Mouse (Mus musculus): ENCODE measurements around the gene Me3. TPM values are rescaled to one million over a fixed set of nuclear protein-coding genes. Genes with fewer than 3 reads are reported as not detected.

Me3 gene
- polyA plus RNA-seq, 1 experiment from 2014 or later: 2.2 TPM

GRCm38 (mm10) chr7:89798358-89799020, 166.3 kb downstream of the Me3 start:
- H3K9me3 ChIP-seq (ENCODE audit: control insufficient read depth, low read depth, low read length): no peaks in the 10 kb centered on the region
- H3K4me1 ChIP-seq (ENCODE audit: control insufficient read depth, insufficient read depth, low read length): 0 out of 2 replicates have a peak, but pooled peaks cover 6% of the 10 kb centered on the region
- no peaks in the 10 kb centered on the region for H3K27me3 ChIP-seq (ENCODE audit: control insufficient read depth, insufficient read depth, low read length)
- no peak overlapping the region for H3K9ac ChIP-seq (replicated peaks; ENCODE audit: low read depth, low read length)
- WGBS: 55% methylated on average over 8 of the region's 8 CpGs
- no peak overlapping the region for H3K27ac ChIP-seq (ENCODE audit: low read length)
- no peak for ATAC-seq (ENCODE audit: insufficient number of reproducible peaks, insufficient read depth, low FRiP score, low read depth)
- H3K4me2 ChIP-seq (replicated peaks; ENCODE audit: low read depth, low read length): no peak overlapping the region
- no peak overlapping the region for H3K4me3 ChIP-seq (ENCODE audit: low read depth, low read length)
- H3K36me3 ChIP-seq (ENCODE audit: control insufficient read depth, insufficient read depth, low read length): no peaks in the 10 kb centered on the region

- H3K27me3 ChIP-seq (ENCODE audit: control insufficient read depth, insufficient read depth, low read length): no peaks in the 10 kb centered on the region
- no peaks in the 10 kb centered on the region for H3K36me3 ChIP-seq (ENCODE audit: control insufficient read depth, insufficient read depth, low read length)
- H3K4me2 ChIP-seq (replicated peaks; ENCODE audit: low read depth, low read length): no peak overlapping the region
- ATAC-seq (ENCODE audit: insufficient number of reproducible peaks, insufficient read depth, low FRiP score, low read depth): no peak
- no peak overlapping the region for H3K4me3 ChIP-seq (ENCODE audit: low read depth, low read length)
- H3K4me1 ChIP-seq (ENCODE audit: control insufficient read depth, insufficient read depth, low read length): no peaks in the 10 kb centered on the region
- WGBS: 56% methylated on average over 3 of the region's 3 CpGs
- H3K27ac ChIP-seq (ENCODE audit: low read length): no peak overlapping the region
- no peak overlapping the region for H3K9ac ChIP-seq (replicated peaks; ENCODE audit: low read depth, low read length)
- H3K9me3 ChIP-seq (ENCODE audit: control insufficient read depth, low read depth, low read length): no peaks in the 10 kb centered on the region
Measured at GRCm38 (mm10) chr7:89802447-89802846, 170.3 kb downstream of the Me3 start.

- WGBS: 79% methylated on average over 4 of the region's 4 CpGs
Measured at GRCm38 (mm10) chr7:89803966-89804365, 171.8 kb downstream of the Me3 start.

GRCm38 (mm10) chr7:89809400-89809799, 177.2 kb downstream of the Me3 start:
- Histone ChIP-seq H3K9me3 (ENCODE audit: control insufficient read depth, low read depth, low read length) (no peaks in the 10 kb centered on the region), H3K4me2 (replicated peaks; ENCODE audit: low read depth, low read length) (no peak overlapping the region), H3K36me3 (ENCODE audit: control insufficient read depth, insufficient read depth, low read length) (no peaks in the 10 kb centered on the region), H3K27ac (ENCODE audit: low read length) (no peak overlapping the region), H3K27me3 (ENCODE audit: control insufficient read depth, insufficient read depth, low read length) (no peaks in the 10 kb centered on the region), H3K4me1 (ENCODE audit: control insufficient read depth, insufficient read depth, low read length) (no peaks in the 10 kb centered on the region), H3K9ac (replicated peaks; ENCODE audit: low read depth, low read length) (no peak overlapping the region), H3K4me3 (ENCODE audit: low read depth, low read length) (no peak overlapping the region)
- 48% methylated on average over 2 of the region's 2 CpGs for WGBS
- ATAC-seq (ENCODE audit: insufficient number of reproducible peaks, insufficient read depth, low FRiP score, low read depth): no peak

More at GRCm38 (mm10) chr7:89803966-89804365, 171.8 kb downstream of the Me3 start:
- Histone ChIP-seq H3K9me3 (ENCODE audit: control insufficient read depth, low read depth, low read length) (no peaks in the 10 kb centered on the region), H3K27me3 (ENCODE audit: control insufficient read depth, insufficient read depth, low read length) (no peaks in the 10 kb centered on the region), H3K9ac (replicated peaks; ENCODE audit: low read depth, low read length) (no peak overlapping the region), H3K4me3 (ENCODE audit: low read depth, low read length) (no peak overlapping the region), H3K36me3 (ENCODE audit: control insufficient read depth, insufficient read depth, low read length) (no peaks in the 10 kb centered on the region), H3K4me2 (replicated peaks; ENCODE audit: low read depth, low read length) (no peak overlapping the region), H3K4me1 (ENCODE audit: control insufficient read depth, insufficient read depth, low read length) (no peaks in the 10 kb centered on the region), H3K27ac (ENCODE audit: low read length) (no peak overlapping the region)
- no peak for ATAC-seq (ENCODE audit: insufficient number of reproducible peaks, insufficient read depth, low FRiP score, low read depth)

- Histone ChIP-seq H3K27ac (ENCODE audit: low read length) (no peak overlapping the region), H3K4me3 (ENCODE audit: low read depth, low read length) (no peak overlapping the region), H3K4me2 (replicated peaks; ENCODE audit: low read depth, low read length) (no peak overlapping the region), H3K36me3 (ENCODE audit: control insufficient read depth, insufficient read depth, low read length) (no peaks in the 10 kb centered on the region), H3K27me3 (ENCODE audit: control insufficient read depth, insufficient read depth, low read length) (no peaks in the 10 kb centered on the region), H3K9ac (replicated peaks; ENCODE audit: low read depth, low read length) (no peak overlapping the region), H3K4me1 (ENCODE audit: control insufficient read depth, insufficient read depth, low read length) (no peaks in the 10 kb centered on the region; the same call in 1 of the 2 replicates), H3K9me3 (ENCODE audit: control insufficient read depth, low read depth, low read length) (no peaks in the 10 kb centered on the region)
- 46% methylated on average over 4 of the region's 4 CpGs for WGBS
- ATAC-seq (ENCODE audit: insufficient number of reproducible peaks, insufficient read depth, low FRiP score, low read depth): no peak
Measured at GRCm38 (mm10) chr7:89828436-89829065, 196.4 kb downstream of the Me3 start.

GRCm38 (mm10) chr7:89829201-89829600, 197.0 kb downstream of the Me3 start:
- Histone ChIP-seq H3K4me2 (replicated peaks; ENCODE audit: low read depth, low read length) (no peak overlapping the region), H3K27ac (ENCODE audit: low read length) (no peak overlapping the region), H3K9ac (replicated peaks; ENCODE audit: low read depth, low read length) (no peak overlapping the region), H3K9me3 (ENCODE audit: control insufficient read depth, low read depth, low read length) (no peaks in the 10 kb centered on the region), H3K36me3 (ENCODE audit: control insufficient read depth, insufficient read depth, low read length) (no peaks in the 10 kb centered on the region), H3K4me3 (ENCODE audit: low read depth, low read length) (no peak overlapping the region), H3K4me1 (ENCODE audit: control insufficient read depth, insufficient read depth, low read length) (no peaks in the 10 kb centered on the region; the same call in 1 of the 2 replicates), H3K27me3 (ENCODE audit: control insufficient read depth, insufficient read depth, low read length) (no peaks in the 10 kb centered on the region)
- ATAC-seq (ENCODE audit: insufficient number of reproducible peaks, insufficient read depth, low FRiP score, low read depth): peak; percentile 61; the same call in 1 of the 2 replicates
- WGBS: 52% methylated on average over 7 of the region's 7 CpGs

GRCm38 (mm10) chr7:89833521-89833920, 201.3 kb downstream of the Me3 start:
- Histone ChIP-seq H3K4me2 (replicated peaks; ENCODE audit: low read depth, low read length) (no peak overlapping the region), H3K4me3 (ENCODE audit: low read depth, low read length) (no peak overlapping the region), H3K27me3 (ENCODE audit: control insufficient read depth, insufficient read depth, low read length) (no peaks in the 10 kb centered on the region), H3K36me3 (ENCODE audit: control insufficient read depth, insufficient read depth, low read length) (no peaks in the 10 kb centered on the region), H3K4me1 (ENCODE audit: control insufficient read depth, insufficient read depth, low read length) (no peaks in the 10 kb centered on the region), H3K27ac (ENCODE audit: low read length) (no peak overlapping the region), H3K9me3 (ENCODE audit: control insufficient read depth, low read depth, low read length) (no peaks in the 10 kb centered on the region), H3K9ac (replicated peaks; ENCODE audit: low read depth, low read length) (no peak overlapping the region)
- no peak for ATAC-seq (ENCODE audit: insufficient number of reproducible peaks, insufficient read depth, low FRiP score, low read depth)
- WGBS: 86% methylated on average over 8 of the region's 8 CpGs

- H3K36me3 ChIP-seq (ENCODE audit: control insufficient read depth, insufficient read depth, low read length): no peaks in the 10 kb centered on the region
- H3K4me2 ChIP-seq (replicated peaks; ENCODE audit: low read depth, low read length): no peak overlapping the region
- H3K4me3 ChIP-seq (ENCODE audit: low read depth, low read length): no peak overlapping the region
- H3K27me3 ChIP-seq (ENCODE audit: control insufficient read depth, insufficient read depth, low read length): no peaks in the 10 kb centered on the region
- H3K9ac ChIP-seq (replicated peaks; ENCODE audit: low read depth, low read length): no peak overlapping the region
- no peaks in the 10 kb centered on the region for H3K4me1 ChIP-seq (ENCODE audit: control insufficient read depth, insufficient read depth, low read length)
- 83% methylated on average over 8 of the region's 8 CpGs for WGBS
- no peak for ATAC-seq (ENCODE audit: insufficient number of reproducible peaks, insufficient read depth, low FRiP score, low read depth)
- H3K27ac ChIP-seq (ENCODE audit: low read length): no peak overlapping the region
- H3K9me3 ChIP-seq (ENCODE audit: control insufficient read depth, low read depth, low read length): no peaks in the 10 kb centered on the region
Measured at GRCm38 (mm10) chr7:89835566-89835965, 203.4 kb downstream of the Me3 start.
